Mouse (Mus musculus) megakaryocyte, adult 5-6 weeks (primary cell): ENCODE results near the gene Efna4. TPM values are rescaled to one million over a fixed set of nuclear protein-coding genes. Genes with fewer than 3 reads are reported as not detected.

Experiments used
- ATAC-seq: 2 replicates; pipeline ENCODE4 v1.8.0; 2016; ENCODE audit warnings: mild to moderate bottlenecking, inconsistent platforms; ENCODE audit not compliant: poor library complexity, severe bottlenecking
- total RNA-seq, 2 experiments: library from RNA; stranded (forward) in 1 of 2; stranded (reverse) in 1 of 2; fragments of 153-499, 151-499 nt in 1 of 2; fragments of 221-1000, 200-1000 nt in 1 of 2; gene quantifications; 2 replicates each; pipeline versions ENCODE4 v1.2.3 to v1.2.4; 2015 to 2017

Gene Efna4
- 0.16 and 0.33 TPM in 2 replicates for total RNA-seq (2015)
- total RNA-seq (2017): not detected in 2 replicates

- no peak for ATAC-seq
Observed at GRCm38 (mm10) chr3:89337721-89338578, at the start of gene Efna4. TSS of gene Efna4 (minus strand) at chr3:89338028.

DNA sequence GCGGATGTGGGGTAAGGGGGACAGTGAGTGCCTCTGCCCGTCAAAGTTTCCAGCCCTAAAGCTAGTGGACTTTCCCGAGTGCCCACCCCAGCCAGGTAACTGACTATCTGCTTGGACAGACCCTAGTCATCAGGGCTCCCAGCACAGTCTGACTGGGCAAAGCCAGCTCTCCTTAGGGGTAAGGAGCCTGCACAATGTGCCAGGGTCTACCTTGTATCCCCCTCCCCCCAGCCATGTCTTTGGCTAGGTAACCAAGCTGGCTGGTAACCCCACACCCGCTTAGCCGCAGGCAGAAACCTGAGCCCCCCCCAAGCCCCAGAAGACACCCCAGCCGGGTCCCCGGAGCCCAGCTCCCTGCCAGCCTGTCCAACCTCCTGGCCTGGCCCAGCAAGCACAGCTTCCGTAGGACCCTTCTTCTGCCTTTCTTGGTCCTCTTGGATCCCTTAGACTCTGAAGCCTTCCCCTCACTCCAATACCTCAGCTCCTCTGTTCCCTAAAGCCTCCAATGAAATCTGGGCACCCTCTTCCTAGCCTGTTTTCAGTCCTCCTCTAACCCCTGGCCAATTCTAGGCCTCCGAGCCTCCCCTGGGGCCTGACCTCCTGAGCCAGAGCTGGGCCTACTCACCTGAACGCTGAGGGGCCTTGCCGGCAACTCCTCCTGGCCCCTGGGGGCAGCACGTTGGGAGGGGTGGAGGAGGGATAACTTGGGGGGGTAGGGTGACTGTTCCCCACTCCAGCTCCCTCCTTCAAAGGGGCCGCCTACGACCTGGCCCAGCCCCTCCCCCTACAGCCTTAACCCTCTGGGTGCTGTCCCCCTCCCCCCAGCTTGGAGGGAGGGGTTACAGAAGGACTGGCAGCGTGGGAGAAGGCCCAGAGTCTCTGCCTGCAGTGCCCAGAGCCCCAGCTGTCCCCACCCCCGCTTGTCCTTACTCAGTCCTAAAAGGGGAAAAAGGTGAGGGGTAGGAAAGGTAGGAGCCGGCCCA lies 48.9 kb upstream of the Efna4 start:
- no peak for ATAC-seq

- peak; percentile 19; the same call in 1 of the 2 replicates for ATAC-seq
Observed at GRCm38 (mm10) chr3:89385451-89385850, 47.6 kb upstream of the Efna4 start.

GRCm38 (mm10) chr3:89384331-89385076 lies 46.7 kb upstream of the Efna4 start:
- no peak for ATAC-seq

GRCm38 (mm10) chr3:89383651-89384255 lies 45.9 kb upstream of the Efna4 start:
- no peak for ATAC-seq

- no peak for ATAC-seq
Observed at GRCm38 (mm10) chr3:89382950-89383349, 45.1 kb upstream of the Efna4 start.

DNA sequence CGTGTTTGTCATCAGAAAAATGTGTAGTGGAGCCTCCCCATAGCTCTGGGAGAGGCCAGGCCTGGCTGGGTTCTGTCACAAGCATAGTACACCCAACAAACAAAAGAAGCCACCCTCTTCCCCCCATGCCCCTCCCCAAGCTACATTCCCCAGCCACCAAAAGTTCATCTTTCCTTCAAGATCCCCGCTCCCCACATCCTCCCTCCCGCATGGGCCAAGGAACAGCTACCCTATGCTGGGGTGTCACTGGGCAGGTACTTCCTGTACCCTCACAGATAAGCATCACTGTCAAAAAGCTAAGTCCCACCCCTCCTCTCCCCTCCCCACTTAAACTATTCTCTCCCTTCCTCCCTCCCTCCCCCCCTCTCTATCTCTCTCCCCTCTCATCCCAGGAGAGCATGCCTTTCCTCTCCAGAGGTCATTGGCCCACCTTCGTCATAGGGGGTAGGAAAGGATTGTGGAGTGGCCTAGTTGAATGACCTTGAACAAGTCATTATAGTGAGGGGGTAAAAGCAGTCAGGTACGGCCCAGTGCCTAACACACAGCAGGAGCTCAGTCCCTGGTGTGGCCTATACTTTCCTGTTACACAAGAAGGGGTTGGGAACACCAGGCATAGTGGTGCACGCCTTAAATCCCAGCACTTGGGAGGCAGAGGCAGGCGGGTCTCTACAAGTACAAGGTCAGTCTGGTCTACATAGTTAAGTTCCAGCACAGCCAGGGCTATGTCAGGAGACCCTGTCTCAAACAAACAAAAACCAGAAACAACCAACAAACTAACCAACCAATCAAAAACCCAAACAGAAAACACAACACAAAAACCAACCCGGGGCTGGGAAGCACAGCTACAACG lies 44.4 kb upstream of the Efna4 start:
- ATAC-seq: no peak

- no peak for ATAC-seq
Observed at GRCm38 (mm10) chr3:89381233-89381632, 43.4 kb upstream of the Efna4 start.

DNA sequence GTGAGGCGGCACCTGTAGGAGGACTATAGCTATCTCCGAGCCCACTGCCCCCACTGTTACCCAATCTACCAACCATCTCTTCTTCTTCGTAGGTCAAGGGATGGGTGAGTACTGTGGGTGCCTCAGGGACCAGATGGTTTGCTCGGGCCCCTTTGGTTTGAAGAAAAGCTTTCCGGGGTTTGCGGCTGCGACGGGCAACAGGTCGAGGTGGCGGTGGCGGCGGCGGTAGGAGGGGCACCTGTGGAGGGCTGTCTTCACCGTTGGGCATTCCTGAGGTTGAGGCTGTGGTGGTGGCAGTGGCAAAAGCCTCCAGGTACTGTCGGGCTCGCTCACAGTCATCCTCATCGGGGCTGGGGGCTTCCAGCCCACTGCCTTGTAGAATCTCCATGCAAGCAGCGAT lies 42.9 kb upstream of the Efna4 start:
- no peak for ATAC-seq

GRCm38 (mm10) chr3:89380291-89380690 lies 42.5 kb upstream of the Efna4 start:
- no peak for ATAC-seq

- ATAC-seq: no peak
Observed at GRCm38 (mm10) chr3:89379388-89380131, 41.7 kb upstream of the Efna4 start.

DNA sequence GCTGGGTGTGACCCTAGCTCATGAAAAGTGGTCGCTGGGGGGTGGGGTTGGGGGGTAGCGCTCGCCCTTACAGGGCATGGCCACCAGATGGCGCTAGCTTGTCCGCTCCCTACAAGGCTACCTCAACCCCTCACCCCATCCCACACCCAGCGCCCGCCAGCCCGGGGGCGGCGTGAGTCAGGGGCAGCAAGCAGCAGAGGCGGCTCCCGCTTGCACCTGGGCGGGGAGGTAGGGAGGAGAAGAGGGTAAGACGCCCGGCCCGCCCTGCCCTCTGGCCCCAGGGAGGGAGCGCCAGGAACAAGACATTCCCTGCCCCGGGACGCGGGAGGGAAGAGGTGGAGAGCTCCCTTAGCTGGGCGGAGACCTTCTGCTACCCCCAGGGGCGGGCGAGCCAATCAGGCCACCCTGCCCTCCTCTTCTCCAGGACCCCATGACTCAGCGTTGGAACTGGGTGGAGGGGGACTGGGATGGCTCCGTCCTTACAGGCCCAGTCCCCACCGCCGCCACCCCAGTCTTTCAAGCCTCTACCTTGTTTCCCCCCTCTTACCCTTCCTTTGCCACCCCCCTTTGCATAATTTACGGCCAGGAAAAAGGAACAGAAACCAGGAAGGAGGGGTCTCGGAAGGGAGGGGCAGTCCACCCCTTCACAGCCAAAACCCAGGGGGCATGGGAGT lies 40.7 kb upstream of the Efna4 start:
- peak; percentile 70 for ATAC-seq

- ATAC-seq: no peak
Observed at GRCm38 (mm10) chr3:89377831-89378230, 40.0 kb upstream of the Efna4 start.

- no peak for ATAC-seq
Observed at GRCm38 (mm10) chr3:89373581-89374231, 35.9 kb upstream of the Efna4 start.

DNA sequence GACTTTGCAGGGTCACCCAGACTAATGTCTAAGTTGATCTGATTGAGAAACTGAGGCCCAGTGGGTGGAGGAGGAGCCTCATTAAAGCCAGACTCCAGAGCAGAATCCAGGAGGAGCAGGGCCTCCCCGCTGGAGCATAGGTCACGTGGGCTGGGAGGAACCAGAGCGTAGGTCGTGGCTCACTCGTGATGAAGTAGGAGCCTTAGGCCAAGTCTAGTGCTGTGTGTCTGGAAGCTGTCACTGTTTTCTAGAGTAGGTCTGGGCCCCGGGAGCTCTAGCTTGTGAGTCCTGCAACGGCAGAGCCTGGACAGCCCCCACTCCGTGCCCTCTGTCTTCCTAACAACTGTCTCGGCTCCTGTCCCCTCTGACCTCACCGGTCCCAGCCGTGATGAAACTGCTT lies 29.5 kb upstream of the Efna4 start:
- no peak for ATAC-seq

- no peak for ATAC-seq
Observed at GRCm38 (mm10) chr3:89365486-89366414, 27.9 kb upstream of the Efna4 start.

- ATAC-seq: no peak
Observed at GRCm38 (mm10) chr3:89365153-89365485, 27.3 kb upstream of the Efna4 start, which contains the start of gene Dcst1. TSS of gene Dcst1 (minus strand) at chr3:89365253.
